1 mouse cellular context compared by ENCODE assay signal in genomic region chr11:102223166-102223565, GRCm38 (mm10).
TF ChIP-seq lines count a peak whose summit lies in the region.

No protein-coding gene starts in this region.

TF ChIP-seq in CH12.LX, 34 proteins besides CTCF, POLR2A, EP300 and RAD21 (continued from another document):
- TF ChIP-seq MAFK (IDR thresholded peaks at IDR 0.05; ENCODE audit: insufficient replicate concordance, low read length), result no peak
- TF ChIP-seq USF2 (conservative IDR thresholded peaks at IDR 0.05; ENCODE audit: low read depth, low read length), result no peak
- TF ChIP-seq ZNF384 (IDR thresholded peaks at IDR 0.05; ENCODE audit: low read depth, low read length), result no peak
- TF ChIP-seq USF1 (IDR thresholded peaks at IDR 0.05; ENCODE audit: low read depth, low read length), result no peak
- TF ChIP-seq JUND (conservative IDR thresholded peaks at IDR 0.05; ENCODE audit: low read depth, low read length), result no peak
- no peak for TF ChIP-seq POLR2AphosphoS2 (IDR thresholded peaks at IDR 0.05; ENCODE audit: low read depth, low read length)
